Mouse (Mus musculus): ENCODE measurements around the gene Inafm1. TPM values are rescaled to one million over a fixed set of nuclear protein-coding genes. Genes with fewer than 3 reads are reported as not detected.
"Not testable (repeated sequence)": the region's sequence is repeated elsewhere in the genome, so short reads cannot be mapped to it uniquely, and the experiment has no call there.

Gene Inafm1
- polyA plus RNA-seq, 1 experiment = 53.8 TPM

GRCm38 (mm10) chr7:16285450-16286025 lies 12.1 kb upstream of the Inafm1 start:
- H3K9me3 ChIP-seq = peaks cover 5% of the 10 kb centered on the region
- no peaks in the 10 kb centered on the region for H3K27me3 ChIP-seq (replicated peaks)
- TF ChIP-seq GATA1 (IDR thresholded peaks at IDR 0.05; ENCODE audit: borderline replicate concordance, low read length) (no peak), FLI1 (IDR thresholded peaks at IDR 0.05; ENCODE audit: low read length) (no peak)
- peak overlapping the region; percentile 93 for H3K4me3 ChIP-seq (replicated peaks)
- H3K4me1 ChIP-seq = peaks cover 48% of the 10 kb centered on the region
- H3K36me3 ChIP-seq (replicated peaks; ENCODE audit: low read length) = peaks cover 46% of the 10 kb centered on the region

GRCm38 (mm10) chr7:16284904-16285303 lies 11.5 kb upstream of the Inafm1 start:
- H3K4me3 ChIP-seq (replicated peaks) = peak overlapping the region; percentile 93
- peaks cover 49% of the 10 kb centered on the region for H3K4me1 ChIP-seq
- H3K27me3 ChIP-seq (replicated peaks) = no peaks in the 10 kb centered on the region
- H3K9me3 ChIP-seq = peaks cover 5% of the 10 kb centered on the region
- peaks cover 52% of the 10 kb centered on the region for H3K36me3 ChIP-seq (replicated peaks; ENCODE audit: low read length)
- TF ChIP-seq FLI1 (IDR thresholded peaks at IDR 0.05; ENCODE audit: low read length) (no peak), GATA1 (IDR thresholded peaks at IDR 0.05; ENCODE audit: borderline replicate concordance, low read length) (no peak)

GRCm38 (mm10) chr7:16284001-16284400 lies 10.6 kb upstream of the Inafm1 start:
- H3K9me3 ChIP-seq = peaks cover 5% of the 10 kb centered on the region
- no peaks in the 10 kb centered on the region for H3K27me3 ChIP-seq (replicated peaks)
- no peak overlapping the region for H3K4me3 ChIP-seq (replicated peaks)
- peaks cover 60% of the 10 kb centered on the region for H3K36me3 ChIP-seq (replicated peaks; ENCODE audit: low read length)
- TF ChIP-seq GATA1 (IDR thresholded peaks at IDR 0.05; ENCODE audit: borderline replicate concordance, low read length) (no peak), FLI1 (IDR thresholded peaks at IDR 0.05; ENCODE audit: low read length) (no peak)
- H3K4me1 ChIP-seq = peaks cover 49% of the 10 kb centered on the region

- no peak for TF ChIP-seq FLI1 (IDR thresholded peaks at IDR 0.05; ENCODE audit: low read length)
- no peak for TF ChIP-seq GATA1 (IDR thresholded peaks at IDR 0.05; ENCODE audit: borderline replicate concordance, low read length)
- H3K4me3 ChIP-seq (replicated peaks) = no peak overlapping the region
- H3K9me3 ChIP-seq = no peaks in the 10 kb centered on the region
- H3K27me3 ChIP-seq (replicated peaks) = no peaks in the 10 kb centered on the region
- H3K36me3 ChIP-seq (replicated peaks; ENCODE audit: low read length) = peaks cover 73% of the 10 kb centered on the region
- H3K4me1 ChIP-seq = peaks cover 53% of the 10 kb centered on the region
These were observed 8.9 kb upstream of the Inafm1 start for GRCm38 (mm10) chr7:16282334-16282733.

GRCm38 (mm10) chr7:16280721-16281120 lies 7.3 kb upstream of the Inafm1 start:
- H3K36me3 ChIP-seq (replicated peaks; ENCODE audit: low read length) = peaks cover 89% of the 10 kb centered on the region
- no peaks in the 10 kb centered on the region for H3K27me3 ChIP-seq (replicated peaks)
- no peaks in the 10 kb centered on the region for H3K9me3 ChIP-seq
- H3K4me1 ChIP-seq = peaks cover 68% of the 10 kb centered on the region
- TF ChIP-seq GATA1 (IDR thresholded peaks at IDR 0.05; ENCODE audit: borderline replicate concordance, low read length) (no peak), FLI1 (IDR thresholded peaks at IDR 0.05; ENCODE audit: low read length) (no peak)
- H3K4me3 ChIP-seq (replicated peaks) = no peak overlapping the region

GRCm38 (mm10) chr7:16274922-16275890 lies 1.8 kb upstream of the Inafm1 start:
- H3K4me1 ChIP-seq = peaks cover 68% of the 10 kb centered on the region
- peaks cover 69% of the 10 kb centered on the region for H3K36me3 ChIP-seq (replicated peaks; ENCODE audit: low read length)
- no peaks in the 10 kb centered on the region for H3K9me3 ChIP-seq
- TF ChIP-seq GATA1 (IDR thresholded peaks at IDR 0.05; ENCODE audit: borderline replicate concordance, low read length) (no peak), FLI1 (IDR thresholded peaks at IDR 0.05; ENCODE audit: low read length) (no peak)
- H3K27me3 ChIP-seq (replicated peaks) = no peaks in the 10 kb centered on the region
- peak overlapping the region; percentile 99 for H3K4me3 ChIP-seq (replicated peaks)

GRCm38 (mm10) chr7:16273766-16274140 lies 336 bp upstream of the Inafm1 start:
- no peak for TF ChIP-seq FLI1 (IDR thresholded peaks at IDR 0.05; ENCODE audit: low read length)
- no peak for TF ChIP-seq GATA1 (IDR thresholded peaks at IDR 0.05; ENCODE audit: borderline replicate concordance, low read length)
- H3K27me3 ChIP-seq (replicated peaks) = no peaks in the 10 kb centered on the region
- peaks cover 62% of the 10 kb centered on the region for H3K36me3 ChIP-seq (replicated peaks; ENCODE audit: low read length)
- peaks cover 76% of the 10 kb centered on the region for H3K4me1 ChIP-seq
- H3K4me3 ChIP-seq (replicated peaks) = peak overlapping the region; percentile 99
- H3K9me3 ChIP-seq = no peaks in the 10 kb centered on the region

GRCm38 (mm10) chr7:16272681-16273080 lies 736 bp downstream of the Inafm1 start:
- Histone ChIP-seq H3K4me3 (replicated peaks) (peak overlapping the region; percentile 99), H3K36me3 (replicated peaks; ENCODE audit: low read length) (peaks cover 60% of the 10 kb centered on the region), H3K4me1 (peaks cover 72% of the 10 kb centered on the region), H3K27me3 (replicated peaks) (no peaks in the 10 kb centered on the region), H3K9me3 (no peaks in the 10 kb centered on the region)
- TF ChIP-seq GATA1 (IDR thresholded peaks at IDR 0.05; ENCODE audit: borderline replicate concordance, low read length) = no peak
- no peak for TF ChIP-seq FLI1 (IDR thresholded peaks at IDR 0.05; ENCODE audit: low read length)

GRCm38 (mm10) chr7:16271139-16271538 lies 2.3 kb downstream of the Inafm1 start:
- TF ChIP-seq FLI1 (IDR thresholded peaks at IDR 0.05; ENCODE audit: low read length) = no peak
- no peak for TF ChIP-seq GATA1 (IDR thresholded peaks at IDR 0.05; ENCODE audit: borderline replicate concordance, low read length)
- no peaks in the 10 kb centered on the region for H3K9me3 ChIP-seq
- H3K36me3 ChIP-seq (replicated peaks; ENCODE audit: low read length) = peaks cover 47% of the 10 kb centered on the region
- no peak overlapping the region for H3K4me3 ChIP-seq (replicated peaks)
- no peaks in the 10 kb centered on the region for H3K27me3 ChIP-seq (replicated peaks)
- H3K4me1 ChIP-seq = peaks cover 59% of the 10 kb centered on the region

GRCm38 (mm10) chr7:16266593-16266992 lies 6.8 kb downstream of the Inafm1 start:
- not testable (repeated sequence) for H3K27me3 ChIP-seq (replicated peaks); H3K4me3 ChIP-seq (replicated peaks); H3K9me3 ChIP-seq
- peaks cover 31% of the 10 kb centered on the region for H3K4me1 ChIP-seq
- peaks cover 29% of the 10 kb centered on the region for H3K36me3 ChIP-seq (replicated peaks; ENCODE audit: low read length)

Measured in megakaryocyte, embryonic 14.5 days (primary cell).